Mouse (Mus musculus) cerebellum, adult 8-10 months (tissue): ENCODE measurements around the gene Fbxo24.
"Not testable (repeated sequence)": the region's sequence is repeated elsewhere in the genome, so short reads cannot be mapped to it uniquely, and the experiment has no call there.

Experiments used
- DNase-seq: peaks from one replicate; pipeline ENCODE4 v3.0.0; 2022

The Fbxo24 gene

GRCm38 (mm10) chr5:137641054-137641453 is 12.3 kb upstream of the Fbxo24 start, which contains the start of gene Sap25:
Sap25 (plus strand) TSS chr5:137641334.
- no peak for DNase-seq

DNA sequence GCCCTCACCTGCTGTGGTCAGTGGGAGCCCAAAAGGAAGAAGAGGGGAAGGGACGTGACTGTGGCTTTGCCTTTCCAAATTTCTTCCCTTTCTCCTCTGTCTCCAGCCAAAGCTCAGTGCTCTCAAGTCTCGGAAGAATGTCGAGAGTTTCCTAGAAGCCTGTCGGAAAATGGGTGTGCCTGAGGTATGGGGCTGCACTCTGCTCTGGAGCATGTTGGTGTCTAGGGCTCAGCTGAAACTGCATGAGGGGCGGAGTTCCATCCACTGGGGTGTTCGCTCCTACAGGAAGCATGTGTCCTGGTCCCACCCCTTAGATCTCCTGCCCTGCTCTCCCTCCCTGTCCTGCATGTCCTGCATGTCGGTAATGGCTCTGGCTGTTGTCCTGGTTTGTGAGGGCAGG is 10.7 kb upstream of the Fbxo24 start:
- DNase-seq: no peak

DNA sequence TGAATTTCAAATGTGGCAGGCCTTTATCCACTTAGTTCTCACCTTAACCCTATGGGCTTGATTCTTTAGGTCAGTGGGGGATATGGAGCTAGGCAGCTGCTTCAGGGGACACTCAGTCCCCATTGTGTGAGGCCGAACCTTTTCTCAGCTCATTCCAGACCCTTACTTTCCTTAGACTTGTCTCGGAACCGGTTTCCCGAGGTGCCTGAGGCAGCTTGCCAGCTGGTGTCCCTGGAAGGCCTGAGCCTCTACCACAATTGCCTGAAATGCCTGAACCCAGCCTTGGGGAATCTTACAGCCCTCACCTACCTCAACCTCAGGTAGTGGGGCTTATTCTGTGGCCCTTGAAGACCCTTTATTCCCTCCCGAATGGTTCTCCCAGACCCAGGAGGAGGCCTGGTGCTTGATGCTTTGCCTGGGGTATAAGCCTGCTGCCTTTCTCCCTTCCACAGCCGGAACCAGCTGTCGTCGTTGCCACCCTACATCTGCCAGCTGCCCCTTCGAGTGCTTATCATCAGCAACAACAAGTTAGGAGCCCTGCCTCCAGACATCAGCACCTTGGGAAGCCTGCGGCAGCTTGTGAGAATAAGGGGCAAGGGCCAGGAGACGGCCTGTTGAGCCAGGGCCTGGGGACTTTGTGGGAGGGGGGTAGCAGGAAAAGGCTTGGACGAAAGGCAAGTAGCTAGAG is 4.7 kb upstream of the Fbxo24 start:
- DNase-seq: no peak

DNA sequence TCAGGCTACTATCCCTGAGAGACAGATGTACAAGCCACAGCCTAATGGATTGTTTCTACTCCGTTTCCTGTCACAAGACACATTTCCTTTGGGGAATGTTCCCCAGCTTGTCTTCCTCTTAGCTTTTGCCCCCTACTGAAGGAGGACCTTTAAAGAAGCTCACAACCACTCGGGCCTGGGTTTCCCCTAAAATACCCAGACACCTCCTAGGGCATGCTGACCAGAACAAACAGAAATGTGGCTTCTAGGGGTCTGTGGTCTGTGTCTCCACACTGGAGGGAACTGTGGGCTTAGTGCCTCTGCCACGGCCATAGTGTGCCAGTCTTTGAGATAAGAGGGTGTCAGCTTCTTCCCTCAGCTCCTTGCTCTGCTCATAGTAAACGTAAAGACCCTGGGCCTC is 2.8 kb upstream of the Fbxo24 start:
- DNase-seq: no peak

GRCm38 (mm10) chr5:137631171-137631570 is 2.4 kb upstream of the Fbxo24 start:
- no peak for DNase-seq

DNA sequence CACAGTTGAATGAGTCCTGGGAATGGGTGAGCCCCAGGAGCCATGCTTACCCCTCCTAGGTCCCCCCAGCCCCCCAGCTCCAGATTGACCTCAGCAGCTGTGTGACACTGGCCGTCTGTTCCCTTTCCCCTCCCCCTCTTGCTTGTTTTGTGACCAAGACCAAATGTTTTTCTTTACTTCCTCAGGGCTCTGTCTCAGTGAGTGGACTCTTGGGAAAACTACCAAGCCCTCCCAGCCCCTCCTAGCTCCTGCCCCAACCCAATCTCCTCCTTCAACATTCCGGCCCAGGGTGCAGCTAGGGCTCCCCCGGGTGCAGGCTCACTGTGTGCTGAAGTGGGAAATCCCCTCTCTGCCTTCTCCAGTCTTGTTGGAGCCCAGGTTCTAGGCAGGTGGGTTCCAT is 1.8 kb upstream of the Fbxo24 start:
- DNase-seq: no peak

- DNase-seq: no peak
Measured at GRCm38 (mm10) chr5:137629906-137630545, 1.2 kb upstream of the Fbxo24 start.

GRCm38 (mm10) chr5:137629306-137629721 is 512 bp upstream of the Fbxo24 start:
- no peak for DNase-seq

- DNase-seq: peak; percentile 34
Measured at GRCm38 (mm10) chr5:137627991-137628390, 811 bp downstream of the Fbxo24 start.

- DNase-seq: no peak
Measured at GRCm38 (mm10) chr5:137623937-137624530, 4.8 kb downstream of the Fbxo24 start.

- no peak for DNase-seq
Measured at GRCm38 (mm10) chr5:137615347-137615746, 13.5 kb downstream of the Fbxo24 start.

- DNase-seq: not testable (repeated sequence)
Measured at GRCm38 (mm10) chr5:137614921-137615320, 13.9 kb downstream of the Fbxo24 start.

- no peak for DNase-seq
Measured at GRCm38 (mm10) chr5:137613550-137613949, 15.3 kb downstream of the Fbxo24 start, which contains the start of gene Pcolce. Pcolce (minus strand) TSS chr5:137613784.

DNA sequence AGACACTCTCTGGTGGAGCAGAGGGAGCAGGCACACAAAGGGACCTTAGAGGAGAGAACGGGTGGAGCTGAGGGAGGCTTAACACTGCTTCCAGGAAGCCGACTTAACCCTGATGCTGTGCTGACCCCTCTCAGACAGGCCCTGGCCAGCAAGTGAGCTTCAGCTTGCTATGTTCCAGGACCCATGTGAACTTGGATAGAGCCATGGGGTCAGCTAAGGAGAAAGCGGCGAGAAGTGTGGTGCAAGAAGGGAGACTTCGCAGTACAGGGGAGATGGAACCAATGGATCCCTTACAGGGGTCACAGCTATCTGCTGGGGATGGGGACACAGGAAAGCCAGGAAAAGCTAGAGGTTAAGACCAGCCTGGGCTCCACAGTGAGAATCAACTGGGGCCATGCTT is 15.7 kb downstream of the Fbxo24 start:
- DNase-seq: no peak

GRCm38 (mm10) chr5:137611245-137611602 is 17.6 kb downstream of the Fbxo24 start:
- DNase-seq: no peak

GRCm38 (mm10) chr5:137610548-137611244 is 18.1 kb downstream of the Fbxo24 start:
- no peak for DNase-seq

DNA sequence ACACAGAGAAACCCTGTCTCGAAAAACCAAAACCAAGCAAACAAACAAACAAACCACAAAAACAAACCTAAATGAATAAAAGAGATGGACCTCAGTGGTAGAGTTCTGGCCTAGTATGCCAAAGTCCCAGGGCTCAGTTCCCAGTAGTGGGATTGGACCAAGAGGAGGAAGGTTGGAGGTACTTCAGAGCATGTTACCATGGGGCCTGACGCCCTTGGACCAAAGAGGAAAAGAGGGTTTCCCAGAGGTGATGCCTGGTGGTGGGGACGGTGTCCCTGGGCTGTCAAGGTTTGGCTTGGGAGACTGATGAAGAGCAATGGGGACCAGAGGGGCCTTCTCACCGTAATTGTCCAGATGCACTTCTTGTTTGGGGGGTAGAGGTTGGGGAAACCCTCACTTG is 18.7 kb downstream of the Fbxo24 start:
- no peak for DNase-seq

DNA sequence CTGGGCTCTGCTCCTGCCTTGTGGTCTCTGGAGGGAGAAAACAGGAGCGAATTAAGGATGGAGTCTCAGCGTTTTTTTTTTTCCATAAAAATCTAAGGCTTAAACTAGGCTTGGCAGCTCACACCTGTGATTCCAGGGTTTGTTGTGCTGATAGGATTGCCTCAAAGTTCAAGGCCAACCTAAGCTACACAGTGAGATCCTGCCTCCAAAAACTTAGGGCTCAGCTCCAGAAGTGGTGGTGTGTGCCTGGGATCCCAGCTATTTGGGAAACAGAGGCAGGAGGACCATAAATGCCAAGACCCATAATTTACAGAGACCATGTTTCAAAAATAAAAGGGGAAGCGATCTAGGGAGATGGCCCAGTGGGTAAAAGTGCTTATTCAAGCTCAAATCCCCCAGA is 19.5 kb downstream of the Fbxo24 start:
- no peak for DNase-seq

DNA sequence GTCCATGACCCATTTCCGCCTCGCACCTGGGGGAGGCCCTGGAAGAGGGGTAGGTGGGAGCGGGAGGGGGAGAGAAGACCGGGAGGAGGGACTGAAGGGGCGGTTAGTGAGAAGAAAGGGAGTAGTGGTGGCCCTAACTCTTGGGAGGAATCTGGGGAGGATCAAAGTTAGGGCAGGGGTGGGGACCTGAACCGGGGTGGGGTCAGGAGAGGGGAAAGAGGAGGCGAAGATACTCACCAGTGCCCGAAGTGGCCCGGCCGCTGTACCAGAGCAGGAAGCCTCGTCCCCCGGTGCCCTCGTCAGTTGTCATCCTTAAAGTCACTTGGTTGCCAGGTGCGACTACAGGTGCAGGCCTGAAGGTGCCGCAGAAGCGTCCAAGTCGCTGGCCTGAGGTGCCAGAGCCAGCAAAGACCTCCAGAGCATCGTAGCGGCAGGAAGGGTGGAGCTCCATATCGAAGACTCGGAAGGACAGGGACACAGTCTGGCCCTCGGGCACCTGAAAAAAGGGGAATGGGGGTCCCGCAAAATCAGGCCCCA is 20.1 kb downstream of the Fbxo24 start:
- DNase-seq: no peak

DNA sequence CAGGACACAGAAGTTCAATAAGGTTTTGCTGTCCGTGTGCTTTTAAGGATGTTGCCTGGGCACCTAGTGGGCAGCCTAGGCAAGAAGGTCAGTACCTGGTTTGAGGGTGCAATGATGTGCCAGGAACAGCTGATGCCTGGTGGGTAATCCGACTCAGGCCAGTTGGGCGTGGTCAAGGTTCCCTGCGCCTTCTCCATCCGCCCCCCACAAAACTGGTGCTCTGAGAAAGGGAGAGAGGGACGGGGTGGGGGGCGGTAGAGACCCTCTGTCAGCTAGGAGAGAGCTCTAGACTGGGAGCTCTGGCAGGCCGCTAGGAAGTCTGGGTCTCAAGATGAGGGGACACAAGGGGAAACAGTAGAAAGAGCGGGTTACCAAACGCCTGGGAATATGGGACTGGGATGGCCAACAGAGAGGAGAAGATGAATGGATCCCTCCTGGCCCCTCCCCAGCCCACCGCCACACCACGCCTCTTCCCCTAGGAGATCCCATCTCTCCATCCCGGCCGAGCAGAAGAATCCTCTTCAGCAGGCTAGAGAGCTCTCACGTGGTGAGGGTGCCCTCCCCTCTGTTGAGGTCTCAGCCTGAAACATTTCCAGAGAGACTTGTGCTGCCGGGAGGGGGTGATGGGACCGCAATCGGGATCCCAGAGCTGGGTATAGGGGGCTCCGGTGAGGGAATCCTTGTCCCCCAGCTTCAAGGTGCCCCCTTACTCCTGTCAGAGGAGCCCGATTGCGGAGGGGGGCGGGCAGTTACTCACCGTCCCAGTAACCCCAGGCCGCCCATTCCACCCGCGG is 20.7 kb downstream of the Fbxo24 start:
- no peak for DNase-seq

GRCm38 (mm10) chr5:137601365-137601729 is 27.5 kb downstream of the Fbxo24 start:
- no peak for DNase-seq

GRCm38 (mm10) chr5:137600619-137601364 is 28.0 kb downstream of the Fbxo24 start, which contains the start of gene Mospd3:
Mospd3 (minus strand) TSS chr5:137601058.
- peak; percentile 96 for DNase-seq
